Mouse (Mus musculus): Measurements from ENCODE around the gene Nol3. TPM values are rescaled to one million over a fixed set of nuclear protein-coding genes. Genes with fewer than 3 reads are reported as not detected.
"Not testable (repeated sequence)": the region's sequence is repeated elsewhere in the genome, so short reads cannot be mapped to it uniquely, and the experiment has no call there.

Nol3 gene
- not detected in 2 replicates for total RNA-seq (2015; ENCODE audit: low replicate concordance)
- not detected in 2 replicates for total RNA-seq (2017; ENCODE audit: low replicate concordance)

- no peak for ATAC-seq (replicated peaks; ENCODE audit: low FRiP score, poor library complexity, severe bottlenecking)
Observed at GRCm38 (mm10) chr8:105275840-105276239, at the start of gene Nol3. Gene Nol3, plus strand, starts transcription at chr8:105276140.

- ATAC-seq (replicated peaks; ENCODE audit: low FRiP score, poor library complexity, severe bottlenecking), result no peak
Observed at GRCm38 (mm10) chr8:105231503-105232320, 44.2 kb upstream of the Nol3 start.

GRCm38 (mm10) chr8:105232321-105232693, 43.6 kb upstream of the Nol3 start:
- ATAC-seq (replicated peaks; ENCODE audit: low FRiP score, poor library complexity, severe bottlenecking), result not testable (repeated sequence)

GRCm38 (mm10) chr8:105233126-105233935, 42.6 kb upstream of the Nol3 start:
- no peak for ATAC-seq (replicated peaks; ENCODE audit: low FRiP score, poor library complexity, severe bottlenecking)

GRCm38 (mm10) chr8:105235206-105235605, 40.7 kb upstream of the Nol3 start:
- ATAC-seq (replicated peaks; ENCODE audit: low FRiP score, poor library complexity, severe bottlenecking), result no peak

- no peak for ATAC-seq (replicated peaks; ENCODE audit: low FRiP score, poor library complexity, severe bottlenecking)
Observed at GRCm38 (mm10) chr8:105237442-105238142, 38.3 kb upstream of the Nol3 start.

- ATAC-seq (replicated peaks; ENCODE audit: low FRiP score, poor library complexity, severe bottlenecking), result no peak
Observed at GRCm38 (mm10) chr8:105241016-105241415, 34.9 kb upstream of the Nol3 start.

GRCm38 (mm10) chr8:105251954-105252353, 24.0 kb upstream of the Nol3 start:
- ATAC-seq (replicated peaks; ENCODE audit: low FRiP score, poor library complexity, severe bottlenecking), result no peak

GRCm38 (mm10) chr8:105252680-105253537, 23.0 kb upstream of the Nol3 start:
- ATAC-seq (replicated peaks; ENCODE audit: low FRiP score, poor library complexity, severe bottlenecking), result no peak

GRCm38 (mm10) chr8:105253766-105254151, 22.2 kb upstream of the Nol3 start:
- ATAC-seq (replicated peaks; ENCODE audit: low FRiP score, poor library complexity, severe bottlenecking), result no peak

- peak; percentile 84 for ATAC-seq (replicated peaks; ENCODE audit: low FRiP score, poor library complexity, severe bottlenecking)
Observed at GRCm38 (mm10) chr8:105254152-105254965, 21.6 kb upstream of the Nol3 start.

GRCm38 (mm10) chr8:105254966-105255350, 21.0 kb upstream of the Nol3 start, which contains the start of gene B3gnt9:
Gene B3gnt9, minus strand, starts transcription at chr8:105255153.
- ATAC-seq (replicated peaks; ENCODE audit: low FRiP score, poor library complexity, severe bottlenecking), result peak; percentile 74

- no peak for ATAC-seq (replicated peaks; ENCODE audit: low FRiP score, poor library complexity, severe bottlenecking)
Observed at GRCm38 (mm10) chr8:105257318-105258114, 18.4 kb upstream of the Nol3 start.

GRCm38 (mm10) chr8:105258911-105259720, 16.8 kb upstream of the Nol3 start:
- no peak for ATAC-seq (replicated peaks; ENCODE audit: low FRiP score, poor library complexity, severe bottlenecking)

- peak; percentile 59 for ATAC-seq (replicated peaks; ENCODE audit: low FRiP score, poor library complexity, severe bottlenecking)
Observed at GRCm38 (mm10) chr8:105259721-105260320, 16.1 kb upstream of the Nol3 start.

GRCm38 (mm10) chr8:105260371-105261099, 15.4 kb upstream of the Nol3 start:
- no peak for ATAC-seq (replicated peaks; ENCODE audit: low FRiP score, poor library complexity, severe bottlenecking)
